Mouse (Mus musculus): ENCODE measurements at regions not wholly inside any gene's neighbourhood (a gene's known extent, or its start where the extent isn't known, plus 50 kb on each side); places are given as distances from the start of the nearest gene placed in this dataset.

GRCm38 (mm10) chr13:24527812-24528531 lies 54.0 kb upstream of the Ripor2 start:
- peak; percentile 77 for DNase-seq (ENCODE audit: low read depth, low spot score)

More at GRCm38 (mm10) chr13:24527812-24528531, 54.0 kb upstream of the Ripor2 start:
- H3K27me3 ChIP-seq (ENCODE audit: control insufficient read depth, insufficient read depth, low read length, poor library complexity, severe bottlenecking) = no peaks in the 10 kb centered on the region
- H3K36me3 ChIP-seq (ENCODE audit: control insufficient read depth, insufficient read depth, low read length, poor library complexity, severe bottlenecking) = no peaks in the 10 kb centered on the region
